Mouse (Mus musculus): ENCODE data around the gene Abcc3.
"Not testable (repeated sequence)": the region's sequence is repeated elsewhere in the genome, so short reads cannot be mapped to it uniquely, and the experiment has no call there.

Abcc3 gene

DNA sequence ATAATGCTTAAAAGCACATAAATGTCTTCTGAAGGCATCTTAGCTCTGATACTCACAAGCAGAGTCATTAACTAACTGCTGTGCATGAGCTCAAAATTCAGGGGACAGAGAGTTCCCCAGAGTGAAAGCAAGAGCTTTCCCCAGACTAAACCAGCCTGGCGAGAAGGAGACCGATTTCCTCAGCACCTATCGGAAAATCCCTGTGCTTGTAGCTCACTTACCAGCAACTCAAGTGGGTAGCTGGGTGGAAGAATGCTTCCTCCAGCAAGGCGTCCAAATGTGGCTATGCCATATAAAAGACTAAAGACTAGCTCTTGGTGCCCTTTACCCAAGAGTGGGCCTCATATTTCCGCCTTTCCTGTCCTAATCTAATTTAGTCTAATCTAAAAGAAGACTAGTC, 9.9 kb upstream of the Abcc3 start:
- DNase-seq (ENCODE audit: low spot score), result no peak

DNA sequence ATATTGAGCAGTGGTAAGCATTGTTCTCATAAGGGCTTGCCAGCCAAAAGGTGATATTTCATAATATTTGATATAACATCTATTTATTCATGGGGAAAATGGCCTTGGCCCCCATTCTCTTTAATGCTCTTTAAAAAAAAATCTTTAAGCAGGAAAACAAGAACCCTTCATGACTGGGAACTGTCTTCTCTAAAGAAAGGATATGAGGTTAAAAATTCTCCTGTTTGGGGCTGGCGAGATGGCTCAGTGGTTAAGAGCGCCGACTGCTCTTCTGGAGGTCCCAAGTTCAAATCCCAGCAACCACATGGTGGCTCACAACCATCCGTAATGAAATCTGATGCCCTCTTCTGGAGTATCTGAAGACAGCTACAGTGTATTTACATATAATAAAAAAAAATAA, 9.2 kb upstream of the Abcc3 start:
- not testable (repeated sequence) for DNase-seq (ENCODE audit: low spot score)

DNA sequence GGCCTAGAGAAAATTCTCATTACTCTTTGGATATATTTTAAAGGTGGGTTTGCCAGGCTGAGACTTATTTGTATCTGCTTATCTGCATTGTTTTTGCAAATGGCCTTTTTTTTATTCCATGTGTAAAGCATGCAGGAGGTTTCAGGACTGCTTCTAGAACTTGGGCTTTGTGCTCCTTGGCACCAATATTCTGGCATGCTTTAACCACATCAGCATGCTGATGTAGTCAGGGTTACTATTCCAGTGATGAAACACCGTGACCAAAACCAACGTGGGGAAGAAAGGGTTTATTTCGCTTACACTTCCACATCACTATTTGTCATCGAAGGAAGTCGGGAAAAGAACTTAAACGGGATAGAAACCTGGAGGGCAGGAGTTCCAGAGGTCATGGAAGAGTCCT, 8.2 kb upstream of the Abcc3 start:
- DNase-seq (ENCODE audit: low spot score), result no peak

DNA sequence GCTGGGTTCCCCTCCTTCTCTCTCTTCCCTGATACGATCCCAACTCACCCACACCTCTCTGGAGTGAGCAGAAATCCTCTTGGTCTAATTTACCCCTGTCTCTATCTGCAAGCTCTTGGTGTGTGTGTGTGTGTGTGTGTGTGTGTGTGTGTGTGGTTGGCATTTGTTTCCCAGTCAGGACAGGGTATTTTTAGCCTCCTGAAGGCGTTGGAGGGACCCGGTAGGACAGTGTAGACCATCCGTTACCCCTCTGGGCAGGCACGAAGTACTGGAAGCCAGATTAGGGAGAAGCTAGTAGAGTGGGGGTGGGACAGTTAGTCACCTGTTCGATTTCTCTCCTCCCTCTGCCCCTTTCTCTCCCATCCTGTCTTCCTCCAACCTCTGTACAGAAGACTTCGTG, 1.3 kb upstream of the Abcc3 start:
- DNase-seq (ENCODE audit: low spot score), result no peak

DNA sequence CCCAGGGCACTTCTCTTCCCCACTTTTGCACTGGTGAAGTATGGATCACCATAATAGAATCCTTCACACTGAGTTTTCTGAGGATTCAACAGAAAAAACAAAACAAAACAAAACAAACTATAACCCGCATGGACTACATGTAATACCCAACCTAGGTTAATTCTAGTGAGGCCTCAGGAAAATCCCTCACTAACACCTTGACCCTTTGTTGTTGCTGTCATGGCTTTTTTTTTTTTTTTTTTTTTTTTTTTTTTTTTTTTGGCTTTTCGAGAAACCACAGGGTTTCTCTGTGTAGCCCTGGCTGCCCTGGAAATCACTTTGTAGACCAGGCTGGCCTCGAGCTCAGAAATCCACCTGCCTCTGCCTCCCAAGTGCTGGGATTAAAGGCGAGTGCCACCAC, 693 bp upstream of the Abcc3 start:
- not testable (repeated sequence) for DNase-seq (ENCODE audit: low spot score)

DNA sequence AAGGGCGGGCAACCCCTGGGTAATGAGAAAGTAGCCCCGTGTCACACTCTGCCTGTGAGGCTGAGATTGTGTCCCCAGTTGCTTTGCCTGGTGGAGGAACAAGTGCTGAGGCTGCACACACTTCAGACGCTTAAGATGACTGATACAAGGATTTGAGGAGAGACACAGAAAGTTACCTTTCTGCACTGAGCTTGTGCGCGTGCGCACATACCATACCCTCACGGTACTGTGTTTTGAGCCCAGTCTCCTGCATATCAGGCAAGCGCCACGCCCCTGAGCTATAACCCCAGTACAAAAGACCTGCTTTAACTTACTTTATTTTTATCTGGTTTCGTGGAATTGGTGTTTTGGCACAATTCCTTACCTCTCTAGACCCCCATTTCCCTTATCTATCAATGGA, 1.1 kb downstream of the Abcc3 start:
- no peak for DNase-seq (ENCODE audit: low spot score)

DNA sequence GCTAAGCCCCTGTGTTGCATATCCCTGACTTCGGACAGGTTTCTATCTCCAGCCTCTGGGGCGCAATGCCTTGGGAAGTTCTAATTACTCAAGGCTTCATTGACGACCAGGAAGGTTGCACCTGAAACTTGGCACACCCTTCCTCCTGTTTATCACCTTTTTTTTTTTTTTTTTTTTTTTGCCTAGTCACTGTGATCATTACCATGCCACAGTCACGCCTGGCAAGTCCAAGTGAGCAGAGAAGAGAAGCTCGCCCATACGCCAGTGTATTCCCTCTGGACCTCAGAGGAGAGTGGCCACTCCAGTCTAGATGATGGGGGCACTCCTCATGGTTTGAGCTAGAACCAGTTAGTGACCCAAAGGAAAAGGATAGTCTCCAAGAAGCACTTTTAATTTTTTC, 2.0 kb downstream of the Abcc3 start:
- no peak for DNase-seq (ENCODE audit: low spot score)

DNA sequence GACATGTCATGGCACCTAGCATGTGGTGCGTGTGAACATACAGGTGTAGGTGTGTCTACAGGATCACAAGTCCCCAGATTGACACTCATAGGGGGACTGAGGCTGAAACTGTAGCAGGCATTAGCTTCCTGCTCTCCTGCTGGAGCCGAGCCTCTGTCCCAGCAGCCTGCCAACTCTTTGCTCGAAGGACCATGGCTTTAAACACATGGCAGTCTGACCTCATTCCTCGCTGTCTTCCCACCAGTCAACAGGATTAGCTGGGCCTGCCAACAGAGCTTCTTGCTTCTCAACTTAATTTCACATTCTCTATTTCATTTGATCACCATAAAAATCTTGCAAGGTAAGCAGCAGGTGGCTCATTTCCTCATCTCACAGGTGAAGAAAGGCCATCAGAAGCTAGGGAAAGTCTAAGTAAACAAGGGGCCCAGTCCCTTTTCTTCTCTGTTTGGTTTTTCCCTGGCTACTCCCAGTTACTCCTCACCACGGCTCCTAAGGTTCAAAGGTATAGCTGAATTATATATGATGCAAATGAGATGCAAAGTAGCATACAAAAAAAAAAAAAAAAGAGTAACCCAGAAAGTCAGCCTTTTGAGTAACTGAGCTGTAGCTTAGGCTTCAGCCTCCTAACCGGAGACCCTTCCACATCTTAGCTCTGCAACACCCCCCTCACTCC, 2.9 kb downstream of the Abcc3 start:
- no peak for DNase-seq (ENCODE audit: low spot score)

DNA sequence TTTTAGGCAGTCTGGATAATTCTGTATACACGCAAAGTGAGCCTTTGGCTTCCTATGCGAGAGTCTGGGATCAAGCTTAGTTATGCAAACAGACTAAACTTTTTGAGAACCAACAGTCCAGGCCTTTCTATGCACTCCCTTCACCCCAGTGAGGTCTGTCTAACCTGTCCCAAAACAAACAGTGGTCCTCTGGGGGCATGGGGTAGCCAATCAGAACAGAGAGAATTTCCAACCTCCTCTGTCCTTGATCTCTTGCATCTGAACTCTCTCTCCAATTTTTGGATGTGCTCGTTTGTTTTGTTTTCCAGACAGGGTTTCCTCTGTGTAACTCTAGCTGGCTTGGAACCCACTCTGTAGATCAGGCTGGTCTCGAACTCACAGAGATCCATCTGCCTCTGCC, 3.8 kb downstream of the Abcc3 start:
- DNase-seq (ENCODE audit: low spot score), result no peak

DNA sequence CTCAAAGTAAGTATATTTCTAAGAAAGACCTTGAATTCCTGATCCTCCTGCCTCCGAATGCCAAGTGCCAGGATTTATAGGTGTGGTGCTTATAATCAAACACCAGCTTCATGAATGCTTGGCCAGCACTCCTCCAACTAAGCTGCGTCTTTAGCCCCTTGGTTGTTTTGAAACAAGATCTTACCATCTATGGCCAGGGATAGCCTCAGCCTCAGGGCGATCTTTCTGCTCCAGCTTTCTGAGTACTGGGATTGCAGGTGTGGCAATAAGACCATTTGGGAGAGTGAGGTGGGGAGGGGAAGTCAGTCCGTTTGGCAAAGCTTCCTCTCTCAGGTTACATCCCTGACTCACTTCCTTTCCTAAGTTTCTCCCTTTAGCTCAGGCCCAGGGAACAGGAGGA, 5.0 kb downstream of the Abcc3 start:
- no peak for DNase-seq (ENCODE audit: low spot score)

DNA sequence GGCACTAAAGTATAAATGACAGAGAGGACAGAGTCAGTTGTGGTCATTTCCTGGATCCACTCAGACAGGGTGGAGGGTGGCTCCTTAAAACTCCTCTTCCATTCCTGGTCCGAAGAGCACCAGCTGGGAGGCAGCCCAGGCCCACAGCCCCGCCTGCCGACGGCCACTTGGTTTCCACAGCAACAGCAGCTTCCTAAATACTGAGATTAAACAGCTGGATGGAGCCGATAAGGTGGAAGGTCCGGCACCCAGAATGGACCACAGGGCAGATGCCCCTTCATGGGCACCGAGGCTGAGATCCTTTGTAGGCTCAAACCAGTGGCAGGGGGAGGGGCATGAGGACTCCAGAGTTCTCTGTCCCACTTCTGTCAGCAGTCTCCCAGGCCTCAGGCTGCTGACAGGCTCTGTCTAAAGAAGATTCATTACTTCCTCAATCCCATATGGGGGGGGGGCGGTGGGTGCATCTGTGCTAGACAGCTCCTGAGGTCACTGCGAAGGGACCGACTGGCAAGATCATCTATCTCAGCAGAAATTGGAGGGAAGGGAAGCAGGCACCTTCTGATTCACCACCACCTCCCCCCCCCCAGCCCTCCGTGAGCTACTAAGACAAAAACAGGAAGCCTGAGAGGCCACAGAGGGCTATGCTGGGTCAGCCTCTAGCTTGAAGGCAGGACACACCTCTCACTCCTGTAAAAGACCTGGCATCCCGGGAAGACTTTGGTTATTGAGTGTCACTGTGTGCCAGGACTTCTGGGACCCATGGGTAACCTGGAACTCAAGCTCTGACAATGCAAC, 6.6 kb downstream of the Abcc3 start:
- DNase-seq (ENCODE audit: low spot score), result peak; percentile 53

DNA sequence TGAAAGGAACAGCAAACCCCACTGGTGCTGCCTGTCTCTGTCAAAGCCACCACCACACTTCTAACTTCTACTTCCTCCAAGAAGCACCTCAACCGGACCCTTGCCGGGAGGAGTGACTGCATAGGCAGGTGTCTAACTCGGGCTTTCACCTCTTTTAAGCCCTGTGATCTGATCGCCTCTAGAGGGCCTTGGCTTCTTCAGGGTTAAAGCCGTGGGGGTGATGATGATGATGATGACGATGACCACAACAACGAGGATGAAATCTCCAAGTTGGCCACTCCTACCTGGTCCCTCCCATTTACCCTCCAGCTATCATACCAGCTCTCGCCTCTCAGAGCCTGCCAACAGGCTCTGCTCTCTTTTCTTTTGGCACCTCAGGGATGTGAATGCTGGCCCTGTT, 13.1 kb downstream of the Abcc3 start:
- peak; percentile 52 for DNase-seq (ENCODE audit: low spot score)

DNA sequence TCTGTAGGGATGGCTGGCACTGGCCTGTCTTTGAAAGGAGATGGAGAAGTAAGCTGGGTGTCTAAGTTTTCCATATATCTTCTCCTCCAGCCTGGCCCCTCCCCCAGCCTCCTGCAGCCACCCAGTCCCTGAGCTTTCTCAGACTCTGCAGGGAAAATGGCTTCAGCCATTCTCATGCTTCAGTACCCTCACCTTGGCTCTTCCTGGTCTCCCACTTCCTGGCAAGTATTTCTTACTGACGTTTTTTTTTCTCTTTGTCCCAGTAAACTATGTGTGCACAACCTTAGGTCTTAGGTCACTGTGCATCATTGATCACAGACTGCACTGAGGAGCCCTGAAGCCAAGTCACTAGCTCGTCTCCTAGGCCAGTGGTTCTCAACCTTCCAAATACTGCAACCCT, 13.7 kb downstream of the Abcc3 start:
- no peak for DNase-seq (ENCODE audit: low spot score)

DNA sequence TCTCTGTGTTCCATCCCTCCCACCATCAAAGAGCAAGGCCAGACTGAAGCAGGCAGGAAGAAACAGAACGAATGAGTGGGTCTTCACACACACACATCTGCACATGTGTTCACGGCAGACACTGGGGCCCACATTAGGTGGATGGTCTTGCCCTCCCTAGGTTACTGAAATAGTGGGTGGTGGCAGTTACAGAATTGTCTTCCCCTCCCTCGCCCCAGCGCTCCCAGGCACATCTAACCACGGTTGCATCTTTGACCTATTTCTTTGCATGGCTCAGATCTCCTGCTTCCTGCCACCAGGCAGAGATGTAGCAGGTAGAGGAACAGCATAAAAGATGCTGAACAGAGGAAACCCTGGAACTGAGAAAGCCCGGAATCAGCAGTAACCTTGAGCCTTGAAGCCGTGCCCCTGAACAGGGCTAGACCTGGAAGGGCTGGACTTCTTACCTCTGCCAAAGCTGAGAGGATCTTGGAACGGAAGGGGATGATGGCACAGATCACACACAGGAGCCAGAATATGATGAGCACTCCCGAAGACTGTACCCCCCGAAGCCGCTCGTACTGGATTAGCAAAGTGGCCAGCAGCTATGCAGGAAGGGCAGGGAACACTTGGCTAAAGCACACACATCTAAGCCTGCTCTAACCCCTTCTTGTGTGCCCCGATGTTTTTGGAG, 18.4 kb downstream of the Abcc3 start:
- peak; percentile 11 for DNase-seq (ENCODE audit: low spot score)

DNA sequence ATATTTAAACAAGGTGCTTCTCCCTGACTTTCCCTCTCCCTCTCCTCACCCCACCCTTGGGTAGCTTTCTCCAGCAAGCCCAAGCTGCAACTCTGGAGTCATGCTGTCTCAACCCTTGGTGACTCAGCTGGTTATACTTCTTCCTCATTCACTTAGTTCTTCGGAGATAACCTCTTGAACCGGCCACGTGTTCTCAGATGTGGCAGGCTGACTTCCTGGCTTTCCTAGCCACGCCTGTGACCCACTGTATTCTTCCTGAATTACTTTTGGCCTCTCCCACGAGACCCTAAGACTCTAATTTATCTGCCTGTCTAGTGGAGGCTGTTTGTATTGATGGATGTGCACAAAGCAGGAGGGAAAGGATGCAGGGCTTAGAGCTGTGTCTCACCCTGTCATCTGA, 22.0 kb downstream of the Abcc3 start:
- no peak for DNase-seq (ENCODE audit: low spot score)

DNA sequence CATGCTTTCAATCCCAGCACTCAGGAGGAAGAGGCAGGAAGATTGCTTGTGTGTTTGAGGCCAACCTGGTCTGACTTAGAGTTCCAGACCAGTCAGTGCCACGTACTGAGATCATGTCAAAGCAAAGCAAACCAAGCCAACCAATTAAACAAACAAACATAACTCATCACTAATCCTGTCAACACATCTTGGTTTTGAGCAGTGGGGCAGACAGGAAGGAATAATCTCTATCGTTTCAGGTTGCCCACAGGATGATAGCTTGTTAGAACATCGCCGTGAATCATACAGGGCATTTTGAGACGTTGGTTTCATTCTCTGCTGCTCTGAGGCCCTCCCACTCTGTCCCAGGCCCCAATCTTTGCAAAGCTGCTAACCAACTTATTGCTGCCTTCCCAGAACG, 22.8 kb downstream of the Abcc3 start:
- no peak for DNase-seq (ENCODE audit: low spot score)

DNA sequence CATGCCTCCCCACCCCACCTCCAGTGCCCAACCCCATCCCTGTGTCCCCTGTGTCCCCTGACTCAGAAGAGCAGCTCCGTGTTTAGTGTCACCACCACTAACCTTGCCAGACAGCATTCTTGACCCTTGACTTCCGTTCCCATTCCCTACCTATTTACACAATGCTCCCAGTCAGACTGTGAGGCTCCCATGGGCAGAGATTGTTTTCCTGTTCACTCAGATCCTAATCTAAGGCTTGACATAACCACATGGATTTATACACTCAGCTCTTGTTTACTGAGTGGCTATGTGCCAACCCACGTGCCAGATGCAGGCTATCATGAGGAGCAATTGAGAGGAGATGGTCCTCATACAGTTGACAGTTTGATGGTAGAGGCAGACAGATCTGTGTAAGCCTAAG, 27.5 kb downstream of the Abcc3 start:
- DNase-seq (ENCODE audit: low spot score), result no peak

DNA sequence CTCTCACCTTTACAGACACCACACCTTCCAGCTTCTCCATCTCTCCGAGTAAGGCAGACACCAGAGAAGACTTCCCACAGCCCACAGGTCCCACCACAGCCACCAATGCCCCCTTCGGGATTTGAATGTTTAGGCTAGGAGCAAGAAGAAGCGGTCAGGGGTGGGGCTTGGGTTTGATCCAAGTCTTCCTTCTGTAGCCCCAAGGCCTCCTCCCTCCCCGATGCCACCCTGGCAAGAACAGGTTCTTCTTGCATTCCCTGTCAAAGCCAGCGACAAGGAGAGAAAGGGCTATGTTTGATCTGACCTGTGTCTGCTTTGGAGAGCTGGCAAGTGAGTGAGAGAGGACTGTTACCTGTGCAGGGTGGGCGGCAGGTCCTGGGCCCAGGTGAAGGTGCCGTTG, 29.1 kb downstream of the Abcc3 start:
- no peak for DNase-seq (ENCODE audit: low spot score)

DNA sequence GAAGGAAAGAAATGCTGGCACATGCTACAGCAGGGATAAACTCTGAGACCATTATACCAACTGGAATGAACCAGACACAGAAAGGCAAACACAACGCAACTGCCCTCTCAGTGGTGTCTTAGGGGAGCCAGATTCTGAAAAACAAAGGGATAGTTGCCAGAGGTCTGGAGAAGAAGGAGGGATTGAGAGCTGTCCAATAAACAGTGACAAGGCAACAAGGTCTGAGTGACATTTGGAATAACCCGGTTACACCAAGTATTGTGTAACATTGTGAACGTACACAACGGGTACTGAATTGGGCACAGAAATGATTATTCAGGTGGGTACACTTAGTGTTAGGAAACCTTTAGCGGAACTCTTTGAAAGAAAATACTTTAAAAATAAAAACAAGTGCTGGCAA, 30.7 kb downstream of the Abcc3 start:
- no peak for DNase-seq (ENCODE audit: low spot score)

DNA sequence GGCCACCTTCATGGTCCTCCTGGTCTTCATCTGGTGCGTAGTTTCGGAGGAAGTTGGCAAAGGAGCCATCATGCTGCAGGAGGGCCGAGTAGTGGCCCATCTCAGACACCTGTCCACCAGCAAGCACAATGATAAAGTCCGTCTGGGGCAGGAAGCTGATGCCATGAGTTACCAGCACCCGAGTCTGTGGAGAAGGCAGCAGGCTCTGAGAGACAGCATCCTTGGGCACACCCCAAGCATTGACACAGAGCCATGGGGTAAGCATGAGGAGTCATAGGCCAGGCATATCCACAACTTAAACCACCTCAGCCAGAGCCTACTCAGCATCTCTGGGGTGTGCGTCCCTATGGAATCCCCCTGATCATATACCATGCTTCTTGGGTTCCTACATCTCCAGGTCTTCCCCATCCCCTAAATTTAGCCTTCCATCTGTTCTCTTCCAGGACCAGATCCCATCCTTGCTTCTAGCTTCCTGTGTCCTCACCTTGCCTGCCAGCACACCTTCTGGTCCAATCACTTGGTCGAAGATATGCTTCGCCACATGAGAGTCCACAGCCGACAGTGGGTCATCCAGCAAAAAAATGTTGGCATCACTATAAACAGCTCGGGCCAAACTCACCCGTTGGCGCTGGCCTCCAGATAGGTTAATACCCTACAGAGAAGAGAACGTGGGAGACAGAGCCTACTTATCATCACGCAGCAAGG, 31.5 kb downstream of the Abcc3 start:
- DNase-seq (ENCODE audit: low spot score), result no peak

DNA sequence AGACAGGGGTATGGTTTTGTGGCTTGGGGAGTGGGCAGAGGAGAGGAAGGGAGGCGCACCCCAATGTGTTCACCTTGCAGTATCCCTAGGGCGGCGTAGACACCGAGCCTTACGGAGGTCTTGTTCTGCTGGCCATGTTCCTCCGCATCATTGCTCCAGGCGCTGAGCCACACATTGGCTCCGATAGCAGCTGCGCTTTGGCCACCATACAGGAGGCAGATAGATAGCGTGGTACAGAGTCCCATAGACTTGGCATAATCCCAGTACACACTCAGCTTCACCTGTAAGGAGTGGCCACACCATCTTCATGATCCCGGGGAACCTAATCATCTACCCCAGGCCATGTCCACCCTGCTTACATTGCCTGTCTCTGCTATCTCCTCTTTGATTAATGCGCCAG, 33.6 kb downstream of the Abcc3 start:
- no peak for DNase-seq (ENCODE audit: low spot score)

DNA sequence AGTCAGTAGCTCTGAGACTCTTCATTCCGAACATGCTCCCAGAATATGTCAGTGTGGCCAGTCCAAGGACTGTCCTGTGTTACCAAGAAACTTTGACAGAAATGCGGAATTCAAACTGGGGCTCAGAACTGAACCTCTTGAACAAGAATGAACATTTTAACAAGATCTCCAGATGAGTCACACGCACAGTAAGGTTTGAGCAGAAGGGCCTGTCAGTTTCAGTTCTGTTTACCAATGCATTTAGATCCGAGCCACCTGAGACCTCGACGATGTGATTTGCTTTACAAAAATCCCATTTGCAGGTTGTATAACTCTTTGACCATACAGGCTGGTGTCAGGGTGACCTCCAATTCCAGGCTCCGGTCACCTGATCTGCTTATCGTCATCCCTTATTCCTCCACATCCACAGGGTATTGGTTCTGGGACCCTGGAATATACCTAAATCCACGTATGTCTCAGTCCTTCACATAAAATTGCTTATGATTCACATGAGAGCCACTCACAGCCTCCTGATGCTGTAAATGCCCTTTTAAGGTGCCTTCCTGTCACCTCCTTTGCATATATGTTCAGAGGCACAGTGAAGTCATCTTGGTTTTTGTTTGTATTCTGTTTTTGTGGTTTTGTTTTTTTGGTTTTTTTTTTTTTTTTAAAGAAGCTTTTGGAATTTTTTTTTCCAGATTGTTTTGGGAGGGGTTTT, 37.1 kb downstream of the Abcc3 start:
- DNase-seq (ENCODE audit: low spot score), result no peak

All from T-cell, adult 2 months (primary cell).